Mouse (Mus musculus) CH12.LX (cell line): Measurements from ENCODE around the gene Slc2a4. TPM values are rescaled to one million over a fixed set of nuclear protein-coding genes. Genes with fewer than 3 reads are reported as not detected.
A peak's percentile ranks its signal among the peaks of the same experiment; 100 is the strongest.

Source experiments
- DNase-seq: peaks from one replicate; pipeline ENCODE4 v3.0.0-alpha.2; 2013; ENCODE audit errors: extremely low read depth
- H3K27ac ChIP-seq: 2 replicates; pipeline ENCODE4 v1.5.1; 2012; ENCODE audit warnings: low read depth, mild to moderate bottlenecking, control low read depth, moderate library complexity; ENCODE audit not compliant: insufficient read depth
- H3K27me3 ChIP-seq: replicated peaks from 2 replicates; pipeline ENCODE3; 2012; ENCODE audit warnings: inconsistent platforms
- H3K36me3 ChIP-seq, 2 experiments: replicated peaks in 1 of 2; 2 replicates each; pipeline versions ENCODE3 to v1.6.1; 2012; ENCODE audit warnings: inconsistent platforms in 1 of 2, low read length in 1 of 2, mild to moderate bottlenecking in 1 of 2, mixed read lengths in 1 of 2, moderate library complexity in 1 of 2; ENCODE audit not compliant: control insufficient read depth in 1 of 2, insufficient read depth in 1 of 2
- H3K4me1 ChIP-seq, 2 experiments: 2 replicates each; pipeline ENCODE4 v1.6.1; 2012; ENCODE audit warnings: inconsistent platforms in 1 of 2, moderate library complexity in 1 of 2; ENCODE audit not compliant: insufficient read depth in 2 of 2, control insufficient read depth in 1 of 2
- H3K4me2 ChIP-seq: 2 replicates; pipeline ENCODE4 v1.6.1; 2012; ENCODE audit warnings: low read depth, mild to moderate bottlenecking, control low read depth; ENCODE audit not compliant: poor library complexity, insufficient read depth, severe bottlenecking
- H3K4me3 ChIP-seq, 3 experiments: fragments of 150-350 bp in 1 of 3; sonication (generic) in 1 of 3; replicated peaks in 1 of 3; 2 replicates each; pipeline versions ENCODE3 to v1.5.1; 2011 to 2012; ENCODE audit warnings: low read depth in 2 of 3, low read length in 2 of 3, mild to moderate bottlenecking in 2 of 3, moderate library complexity in 2 of 3, control low read depth in 1 of 3, improper control_type of control experiment in 1 of 3, inconsistent platforms in 1 of 3, mixed read lengths in 1 of 3; ENCODE audit not compliant: poor library complexity in 1 of 3
- H3K79me2 ChIP-seq: replicated peaks from 2 replicates; pipeline ENCODE4 v1.6.1; 2012; ENCODE audit warnings: mild to moderate bottlenecking, moderate library complexity; ENCODE audit not compliant: control insufficient read depth, poor library complexity, insufficient read depth, severe bottlenecking; ENCODE audit errors: extremely low read depth
- H3K9ac ChIP-seq: 2 replicates; pipeline ENCODE4 v1.6.1; 2012; ENCODE audit warnings: low read depth, mild to moderate bottlenecking, control low read depth, moderate library complexity; ENCODE audit not compliant: insufficient read depth
- H3K9me3 ChIP-seq: replicated peaks from 2 replicates; pipeline ENCODE3; 2012; ENCODE audit warnings: low read length, inconsistent platforms, mixed read lengths
- BHLHE40 ChIP-seq: IDR thresholded peaks from 2 replicates; pipeline ENCODE4 v1.6.1; 2011; ENCODE audit warnings: mild to moderate bottlenecking, low read depth, low read length, improper control_type of control experiment
- CHD1 ChIP-seq: IDR thresholded peaks from 2 replicates; pipeline ENCODE4 v1.6.1; 2012; ENCODE audit warnings: low read depth, low read length, improper control_type of control experiment, inconsistent platforms
- CTCF ChIP-seq, 2 experiments: IDR thresholded peaks in 1 of 2; conservative IDR thresholded peaks in 1 of 2; 2 replicates each; pipeline ENCODE4 v1.5.1; 2011 to 2012; ENCODE audit warnings: low read depth in 2 of 2, low read length in 2 of 2, improper control_type of control experiment in 1 of 2, inconsistent platforms in 1 of 2, mild to moderate bottlenecking in 1 of 2, moderate library complexity in 1 of 2
- ETS1 ChIP-seq: conservative IDR thresholded peaks from 2 replicates; pipeline ENCODE4 v1.6.1; 2012; ENCODE audit warnings: low read depth, mild to moderate bottlenecking, inconsistent platforms, low read length, improper control_type of control experiment, moderate library complexity
- HCFC1 ChIP-seq: IDR thresholded peaks from 2 replicates; pipeline ENCODE4 v1.6.1; 2012; ENCODE audit warnings: low read depth, mild to moderate bottlenecking, inconsistent platforms, low read length, improper control_type of control experiment
- JUN ChIP-seq: IDR thresholded peaks from 2 replicates; pipeline ENCODE4 v1.6.1; 2011; ENCODE audit warnings: low read depth, mild to moderate bottlenecking, low read length, improper control_type of control experiment, moderate library complexity; ENCODE audit not compliant: insufficient read depth
- JUND ChIP-seq: conservative IDR thresholded peaks from 2 replicates; pipeline ENCODE4 v1.6.1; 2011; ENCODE audit warnings: low read depth, low read length, improper control_type of control experiment
- MAFK ChIP-seq: IDR thresholded peaks from 2 replicates; pipeline ENCODE4 v1.6.1; 2011; ENCODE audit warnings: low read length, improper control_type of control experiment; ENCODE audit not compliant: insufficient replicate concordance
- MAZ ChIP-seq: IDR thresholded peaks from 2 replicates; pipeline ENCODE4 v1.6.1; 2012; ENCODE audit warnings: low read depth, mild to moderate bottlenecking, inconsistent platforms, low read length, improper control_type of control experiment, moderate library complexity
- MEF2A ChIP-seq: IDR thresholded peaks from 2 replicates; pipeline ENCODE4 v1.6.1; 2014; ENCODE audit warnings: low read depth, mild to moderate bottlenecking, inconsistent platforms, low read length, improper control_type of control experiment, borderline replicate concordance
- MXI1 ChIP-seq: IDR thresholded peaks from 2 replicates; pipeline ENCODE4 v1.6.1; 2011; ENCODE audit warnings: mild to moderate bottlenecking, low read depth, low read length, improper control_type of control experiment
- MYC ChIP-seq: IDR thresholded peaks from 2 replicates; pipeline ENCODE4 v1.6.1; 2011; ENCODE audit warnings: low read depth, mild to moderate bottlenecking, improper control_type of control experiment, low read length
- NELFE ChIP-seq: IDR thresholded peaks from 2 replicates; pipeline ENCODE4 v1.6.1; 2011; ENCODE audit warnings: low read depth, low read length, improper control_type of control experiment
- NRF1 ChIP-seq: IDR thresholded peaks from 2 replicates; pipeline ENCODE4 v1.6.1; 2014; ENCODE audit warnings: low read depth, mild to moderate bottlenecking, inconsistent platforms, low read length, improper control_type of control experiment, moderate library complexity
- PAX5 ChIP-seq: IDR thresholded peaks from 2 replicates; pipeline ENCODE4 v1.6.1; 2012; ENCODE audit warnings: low read length, inconsistent platforms, mixed read lengths
- RAD21 ChIP-seq: IDR thresholded peaks from 2 replicates; pipeline ENCODE4 v1.6.1; 2011; ENCODE audit warnings: low read depth, mild to moderate bottlenecking, low read length, improper control_type of control experiment, moderate library complexity
- TBP ChIP-seq: conservative IDR thresholded peaks from 2 replicates; pipeline ENCODE4 v1.6.1; 2011; ENCODE audit warnings: low read depth, low read length, improper control_type of control experiment
- UBTF ChIP-seq: IDR thresholded peaks from 2 replicates; pipeline ENCODE4 v1.6.1; 2012; ENCODE audit warnings: low read depth, mild to moderate bottlenecking, inconsistent platforms, low read length, improper control_type of control experiment, moderate library complexity
- USF1 ChIP-seq: IDR thresholded peaks from 2 replicates; pipeline ENCODE4 v1.6.1; 2014; ENCODE audit warnings: low read depth, mild to moderate bottlenecking, inconsistent platforms, low read length, improper control_type of control experiment
- USF2 ChIP-seq: conservative IDR thresholded peaks from 2 replicates; pipeline ENCODE4 v1.6.1; 2011; ENCODE audit warnings: low read depth, low read length, improper control_type of control experiment
- ZMIZ1 ChIP-seq: IDR thresholded peaks from 2 replicates; pipeline ENCODE4 v1.6.1; 2012; ENCODE audit warnings: low read depth, mild to moderate bottlenecking, inconsistent platforms, low read length, improper control_type of control experiment
- ZNF384 ChIP-seq: IDR thresholded peaks from 2 replicates; pipeline ENCODE4 v1.6.1; 2012; ENCODE audit warnings: low read depth, low read length, improper control_type of control experiment, inconsistent platforms
- dilution Hi-C: fragments of 300-500 bp; cut with MboI; formaldehyde crosslinking; loops from 2 replicates; pipeline ENCODE4 v1.14.3; 2020; ENCODE audit warnings: low sequenced_read_pairs; ENCODE audit not compliant: extremely low pct_unique_long_range_greater_than_20kb, extremely low pct_ligation_motif_present
- in situ Hi-C: fragments of 300-500 bp; cut with MboI; formaldehyde crosslinking; loops from 3 replicates; pipeline ENCODE4 v1.14.3; 2019; ENCODE audit warnings: low sequenced_read_pairs, low pct_ligation_motif_present, low pct_unique_long_range_greater_than_20kb, mixed read lengths
- polyA plus RNA-seq: library from polyadenylated mRNA; unstranded; fragments of >175 nt; gene quantifications from 2 replicates; pipeline ENCODE4 v1.2.1, GENCODE M21; 2012; ENCODE audit warnings: low read depth; ENCODE audit not compliant: insufficient read length
- total RNA-seq, 2 experiments: library from RNA; depleted of rRNA; stranded (reverse); fragments of 300-350 nt in 1 of 2; fragments of >200 nt in 1 of 2; gene quantifications; 2 replicates each; pipeline ENCODE4 v1.2.3; 2012 to 2014

Slc2a4 gene
- total and polyA plus RNA-seq, 3 experiments, result 2.3 to 3.8 (median 2.6) TPM

GRCm38 (mm10) chr11:69933066-69933465, 14.9 kb downstream of the Slc2a4 start:
- no peak for DNase-seq
- Histone ChIP-seq H3K27me3 (peaks cover 39% of the 10 kb centered on the region), H3K9ac (no peak overlapping the region), H3K9me3 (no peaks in the 10 kb centered on the region), H3K36me3 (no peaks in the 10 kb centered on the region), H3K4me2 (no peak overlapping the region), H3K4me1 (peaks cover 5 to 63% of the 10 kb centered on the region in 2 experiments), H3K79me2 (no peaks in the 10 kb centered on the region), H3K4me3 (no peak overlapping the region), H3K27ac (no peak overlapping the region)
- dilution Hi-C loops, result no loop called here
- in situ Hi-C loops, result no loop called here
- TF ChIP-seq JUN (no peak), MAFK (no peak), USF2 (no peak), TBP (no peak), ZNF384 (no peak), PAX5 (no peak), UBTF (no peak), HCFC1 (no peak), NRF1 (no peak), USF1 (no peak), MXI1 (no peak), CHD1 (no peak)

GRCm38 (mm10) chr11:69932254-69932653, 15.7 kb downstream of the Slc2a4 start:
- Histone ChIP-seq H3K79me2 (no peaks in the 10 kb centered on the region), H3K4me1 (peaks cover 6 to 60% of the 10 kb centered on the region in 2 experiments), H3K27ac (no peak overlapping the region), H3K4me3 (no peak overlapping the region), H3K9me3 (no peaks in the 10 kb centered on the region), H3K36me3 (no peaks in the 10 kb centered on the region), H3K27me3 (peaks cover 31% of the 10 kb centered on the region), H3K9ac (no peak overlapping the region), H3K4me2 (no peak overlapping the region)
- TF ChIP-seq MYC (no peak), ZMIZ1 (no peak), CTCF (conservative IDR thresholded peaks at IDR 0.05 in 1 of 2, IDR thresholded peaks at IDR 0.05 in 1 of 2; ENCODE audit: low read depth in 2 of 2, low read length in 2 of 2) (peak; percentile 44 to 65; a peak in 3 of 4 replicates), MAFK (no peak), MEF2A (no peak), BHLHE40 (no peak), RAD21 (peak; percentile 31), ETS1 (no peak), NELFE (no peak), JUN (no peak), JUND (no peak), USF2 (no peak), TBP (no peak), UBTF (no peak), MAZ (no peak)
- dilution Hi-C loops, result no loop called here
- in situ Hi-C loops, result no loop called here
- peak; percentile 52 for DNase-seq
